Mouse (Mus musculus): ENCODE data around the gene Ano10.
"Not testable (repeated sequence)": the region's sequence is repeated elsewhere in the genome, so short reads cannot be mapped to it uniquely, and the experiment has no call there.

The Ano10 gene

DNA sequence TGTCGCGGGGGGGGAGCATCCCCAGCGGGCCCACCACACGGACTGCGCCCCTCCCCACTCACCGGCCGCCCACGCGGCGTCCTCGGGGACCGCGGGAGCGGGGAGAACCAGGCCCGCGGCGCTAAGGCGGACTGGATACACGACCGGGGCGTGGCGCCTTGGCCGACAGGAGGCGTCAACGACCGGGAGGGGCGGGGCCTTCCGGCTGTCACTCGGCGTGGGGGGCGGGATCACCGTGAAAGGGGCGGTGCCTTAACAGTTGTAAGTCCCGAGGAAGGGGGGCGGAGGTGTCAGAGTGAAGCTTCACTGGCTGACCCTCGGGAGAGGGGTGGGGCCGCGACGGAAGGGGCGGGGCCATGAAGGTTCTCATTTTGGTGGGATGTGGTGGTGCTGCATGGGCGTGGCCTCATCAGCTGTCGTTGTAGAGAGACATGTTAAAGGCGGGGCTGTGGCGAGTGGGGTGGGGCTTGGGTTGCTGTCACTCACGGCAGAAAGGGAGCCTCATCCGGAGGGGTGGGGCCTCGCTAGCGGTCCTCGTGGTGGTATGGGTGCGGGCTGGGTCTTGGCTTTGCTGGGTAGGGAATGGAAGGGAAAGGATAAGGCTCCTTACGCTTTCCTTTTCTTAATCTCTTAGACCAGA lies at the start of gene Ano10:
TSS of gene Ano10 (minus strand) at position 182 of the 640 bp plus-strand sequence.
- peak; percentile 100 for DNase-seq (ENCODE audit: extremely low read depth, insufficient read length, low spot score)

DNA sequence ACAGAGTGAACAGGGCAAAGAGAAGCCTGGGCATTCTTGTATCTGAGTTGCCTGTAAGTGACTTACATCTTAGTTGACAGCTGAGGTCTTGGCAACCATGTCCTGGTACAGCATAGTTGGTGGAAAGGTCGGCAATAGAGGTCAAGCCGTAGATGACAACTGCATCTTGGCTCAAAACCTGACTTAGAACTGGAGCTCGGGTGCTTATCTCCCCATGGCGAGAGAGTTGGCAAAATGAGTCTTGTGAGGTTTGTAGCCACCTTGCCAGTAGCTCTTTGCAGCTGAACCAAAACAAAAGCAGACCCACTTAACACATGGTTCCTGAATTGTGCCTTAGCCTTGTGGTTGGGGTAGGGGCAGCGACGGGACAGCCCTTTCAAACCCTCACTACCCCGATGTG lies 49.2 kb upstream of the Ano10 start:
- DNase-seq (ENCODE audit: extremely low read depth, insufficient read length, low spot score) = no peak

DNA sequence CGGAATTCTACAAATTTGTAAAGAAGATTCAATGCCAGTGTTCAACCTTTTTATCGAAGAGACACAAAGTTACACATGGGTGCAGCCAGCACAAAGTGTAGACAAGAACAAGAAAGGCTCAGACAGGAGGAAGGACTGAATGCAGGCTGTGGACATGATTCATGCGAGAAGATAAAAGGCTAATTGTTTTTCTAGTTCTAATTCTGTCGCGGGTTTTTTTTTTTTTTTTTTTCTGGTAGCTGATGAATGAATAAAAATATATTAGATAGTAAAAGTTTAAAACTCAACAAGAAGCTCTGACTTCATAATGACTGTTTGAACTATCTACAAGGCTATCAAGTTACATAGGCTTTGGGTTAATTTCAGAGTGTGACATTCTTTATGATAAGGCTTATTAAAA lies 45.7 kb upstream of the Ano10 start:
- no peak for DNase-seq (ENCODE audit: extremely low read depth, insufficient read length, low spot score)

- DNase-seq (ENCODE audit: extremely low read depth, insufficient read length, low spot score) = peak; percentile 72
Observed at GRCm38 (mm10) chr9:122337510-122337931, 43.3 kb upstream of the Ano10 start.

- DNase-seq (ENCODE audit: extremely low read depth, insufficient read length, low spot score) = peak; percentile 28
Observed at GRCm38 (mm10) chr9:122336677-122337076, 42.5 kb upstream of the Ano10 start.

DNA sequence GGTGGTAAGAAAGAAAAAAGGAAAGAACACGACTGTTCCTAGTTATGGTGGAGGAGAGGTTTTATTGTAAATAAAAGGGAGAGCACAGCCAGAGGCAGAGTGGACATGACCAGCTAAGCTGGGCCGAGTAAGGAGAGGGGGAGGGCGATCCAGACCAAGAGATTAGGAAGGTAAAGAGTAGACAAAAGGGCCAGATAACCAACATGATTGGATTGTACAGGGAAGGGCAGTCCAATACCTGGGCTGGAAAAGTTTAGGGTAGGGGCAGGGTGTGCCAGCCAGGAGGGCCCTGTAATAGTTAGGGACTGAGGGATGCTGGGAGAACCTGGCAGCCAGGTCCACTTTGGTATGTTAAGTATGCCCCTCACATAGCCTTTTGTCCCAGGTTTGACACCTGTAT lies 34.0 kb upstream of the Ano10 start:
- no peak for DNase-seq (ENCODE audit: extremely low read depth, insufficient read length, low spot score)

GRCm38 (mm10) chr9:122325996-122326395 lies 31.8 kb upstream of the Ano10 start:
- DNase-seq (ENCODE audit: extremely low read depth, insufficient read length, low spot score) = no peak

GRCm38 (mm10) chr9:122322356-122322755 lies 28.1 kb upstream of the Ano10 start:
- no peak for DNase-seq (ENCODE audit: extremely low read depth, insufficient read length, low spot score)

GRCm38 (mm10) chr9:122320626-122321025 lies 26.4 kb upstream of the Ano10 start:
- no peak for DNase-seq (ENCODE audit: extremely low read depth, insufficient read length, low spot score)

DNA sequence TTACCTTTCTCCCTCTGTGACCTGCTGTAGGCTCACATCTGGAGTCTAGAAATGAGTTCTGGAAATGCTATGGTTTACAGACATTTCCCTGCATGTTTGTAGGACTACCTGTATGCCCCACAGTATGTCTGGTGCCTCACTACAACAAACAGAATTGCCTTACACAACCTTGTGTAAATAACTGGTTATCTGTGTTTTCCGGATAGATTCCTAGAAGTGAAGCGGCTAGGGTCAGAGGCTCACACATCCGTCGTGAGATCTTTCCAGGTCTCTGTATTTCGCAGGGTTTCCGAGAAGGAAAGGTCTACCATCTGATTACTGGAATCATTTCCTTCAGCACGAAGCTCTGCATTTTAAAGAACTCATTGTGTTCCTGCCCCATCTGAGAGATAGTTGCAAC lies 22.3 kb upstream of the Ano10 start:
- no peak for DNase-seq (ENCODE audit: extremely low read depth, insufficient read length, low spot score)

GRCm38 (mm10) chr9:122315501-122315900 lies 21.3 kb upstream of the Ano10 start:
- no peak for DNase-seq (ENCODE audit: extremely low read depth, insufficient read length, low spot score)

DNA sequence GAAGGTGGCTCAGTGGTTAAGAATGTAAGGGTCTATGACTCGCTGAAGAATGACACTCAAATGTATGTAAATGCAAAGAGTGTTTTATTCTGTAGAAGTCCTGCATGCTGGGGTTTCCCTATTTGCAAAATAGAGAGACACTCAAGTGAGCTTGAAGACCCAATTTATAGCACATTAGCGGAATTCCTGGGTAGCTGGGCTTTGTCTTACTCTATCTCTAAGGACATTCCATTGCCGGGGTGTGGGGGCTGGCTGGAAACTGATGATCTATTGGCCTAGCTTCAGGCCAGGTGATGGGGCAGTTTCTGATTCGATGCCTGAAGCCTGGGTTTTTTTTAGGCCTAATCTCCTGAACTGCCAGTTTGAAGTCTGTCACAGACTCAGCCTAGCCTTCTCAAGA lies 20.7 kb upstream of the Ano10 start:
- DNase-seq (ENCODE audit: extremely low read depth, insufficient read length, low spot score) = no peak

DNA sequence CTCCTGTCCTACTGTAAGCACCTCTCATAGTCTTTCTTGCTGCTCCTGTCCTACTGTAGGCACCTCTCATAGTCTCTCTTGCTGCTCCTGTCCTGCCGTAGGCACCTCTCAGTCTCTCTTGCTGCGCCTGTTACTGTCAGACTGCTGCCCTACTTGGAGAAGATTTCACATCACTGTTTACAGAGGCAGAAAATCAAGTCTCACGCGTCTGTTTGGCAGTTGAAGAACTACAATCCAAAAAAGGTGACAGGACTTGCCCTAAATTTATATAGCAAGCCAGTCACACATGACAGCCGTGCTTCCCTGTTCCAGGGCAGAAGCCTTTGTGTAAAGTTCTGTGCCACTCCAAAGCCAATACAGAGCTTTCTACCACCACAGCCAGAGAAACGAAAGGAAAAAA lies 20.2 kb upstream of the Ano10 start:
- DNase-seq (ENCODE audit: extremely low read depth, insufficient read length, low spot score) = no peak

GRCm38 (mm10) chr9:122313128-122313527 lies 18.9 kb upstream of the Ano10 start:
- not testable (repeated sequence) for DNase-seq (ENCODE audit: extremely low read depth, insufficient read length, low spot score)

- no peak for DNase-seq (ENCODE audit: extremely low read depth, insufficient read length, low spot score)
Observed at GRCm38 (mm10) chr9:122312296-122312990, 18.2 kb upstream of the Ano10 start.

- DNase-seq (ENCODE audit: extremely low read depth, insufficient read length, low spot score) = no peak
Observed at GRCm38 (mm10) chr9:122311051-122311760, 17.0 kb upstream of the Ano10 start.

GRCm38 (mm10) chr9:122310613-122311049 lies 16.4 kb upstream of the Ano10 start:
- DNase-seq (ENCODE audit: extremely low read depth, insufficient read length, low spot score) = peak; percentile 88

GRCm38 (mm10) chr9:122309013-122309980 lies 15.1 kb upstream of the Ano10 start:
- DNase-seq (ENCODE audit: extremely low read depth, insufficient read length, low spot score) = no peak

DNA sequence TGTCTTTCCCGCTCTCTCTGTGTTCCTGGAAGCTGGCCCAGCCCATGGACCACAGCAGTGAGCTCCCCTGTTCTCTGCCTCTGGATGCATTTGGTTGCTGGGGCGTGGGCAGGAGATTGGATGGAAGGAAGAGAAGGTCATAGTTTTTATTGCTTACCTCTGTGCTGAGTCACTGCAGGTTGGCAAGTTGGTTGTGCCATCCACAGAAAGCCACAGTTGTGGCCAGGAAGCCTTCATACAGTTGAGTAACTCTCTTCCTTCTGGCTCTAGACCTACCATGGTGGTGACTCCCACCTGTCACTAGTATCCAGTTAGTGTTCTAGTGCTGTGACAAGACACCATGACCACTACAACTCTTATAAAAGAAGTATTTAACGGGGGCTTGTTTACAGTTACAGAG lies 11.1 kb upstream of the Ano10 start:
- no peak for DNase-seq (ENCODE audit: extremely low read depth, insufficient read length, low spot score)

GRCm38 (mm10) chr9:122296169-122296568 lies 1.9 kb upstream of the Ano10 start:
- DNase-seq (ENCODE audit: extremely low read depth, insufficient read length, low spot score) = no peak

DNA sequence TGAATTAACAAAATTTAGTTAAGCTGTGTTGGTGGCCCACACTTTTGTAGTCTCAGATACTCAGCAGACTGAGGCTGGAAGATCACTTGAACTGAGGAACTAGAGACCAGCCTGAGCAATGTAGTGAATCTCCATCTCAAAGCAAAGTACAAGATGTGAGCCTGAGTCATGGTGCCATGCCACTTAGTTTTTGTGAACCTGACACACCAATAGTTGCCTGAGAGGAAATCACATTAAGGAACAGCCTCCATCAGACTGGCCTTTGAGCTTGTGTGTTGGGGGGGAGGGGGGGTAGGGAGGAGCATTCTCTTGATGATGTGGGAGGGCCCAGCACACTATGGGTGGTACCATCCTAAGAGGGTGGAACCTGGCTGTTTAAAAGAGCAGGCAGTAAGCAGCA lies 1.2 kb upstream of the Ano10 start:
- DNase-seq (ENCODE audit: extremely low read depth, insufficient read length, low spot score) = no peak

Data from 3134 (cell line).